Mouse (Mus musculus) hindbrain, embryonic 14.5 days (tissue): ENCODE results near the gene Popdc2. TPM values are rescaled to one million over a fixed set of nuclear protein-coding genes. Genes with fewer than 3 reads are reported as not detected.

Experiments
- ATAC-seq: fragments of 200-750 bp; cut with Nextera tagmentation; 2 replicates; pipeline ENCODE4 v1.8.0; 2017; ENCODE audit warnings: moderate number of reproducible peaks, mild to moderate bottlenecking, moderate TSS enrichment, moderate library complexity; ENCODE audit not compliant: low FRiP score
- DNase-seq: peaks from one replicate; pipeline ENCODE4 v3.0.0-alpha.2; 2015; ENCODE audit warnings: low spot score
- H3K27ac ChIP-seq: fragments of 300-500 bp; sonication (generic); 2 replicates; pipeline ENCODE4 v1.5.1; 2014; ENCODE audit warnings: mild to moderate bottlenecking, moderate library complexity
- H3K27me3 ChIP-seq: fragments of 300-500 bp; sonication (generic); 2 replicates; pipeline ENCODE4 v1.6.1; 2014; ENCODE audit warnings: mild to moderate bottlenecking, low read length, mixed read lengths; ENCODE audit not compliant: control insufficient read depth, insufficient read depth
- H3K36me3 ChIP-seq: fragments of 300-500 bp; sonication (generic); replicated peaks from 2 replicates; pipeline ENCODE4 v1.6.1; 2014; ENCODE audit not compliant: control insufficient read depth, insufficient read depth
- H3K4me1 ChIP-seq: fragments of 300-500 bp; sonication (generic); replicated peaks from 2 replicates; pipeline ENCODE4 v1.6.1; 2014; ENCODE audit warnings: antibody characterized with exemption, low read length, mixed read lengths; ENCODE audit not compliant: control insufficient read depth, insufficient read depth
- H3K4me2 ChIP-seq: fragments of 300-500 bp; sonication (generic); replicated peaks from 2 replicates; pipeline ENCODE4 v1.6.1; 2014; ENCODE audit warnings: mild to moderate bottlenecking, moderate library complexity
- H3K4me3 ChIP-seq: fragments of 300-500 bp; sonication (generic); replicated peaks from 2 replicates; pipeline ENCODE4 v1.5.1; 2014; ENCODE audit warnings: mild to moderate bottlenecking, low read length
- H3K9ac ChIP-seq: fragments of 300-500 bp; sonication (generic); 2 replicates; pipeline ENCODE4 v1.6.1; 2014
- H3K9me3 ChIP-seq: fragments of 300-500 bp; sonication (generic); 2 replicates; pipeline ENCODE4 v1.6.1; 2016; ENCODE audit warnings: low read length; ENCODE audit not compliant: control insufficient read depth
- WGBS: fragments of 180-500 bp; shearing (Covaris S2); extraction: QIAGEN DNeasy Blood & Tissue Kit; methylation state at CpG from one replicate; pipeline ENCODE4 v1.1.7; 2014; 5-methylcytosine and 5-hydroxymethylcytosine counted together
- polyA plus RNA-seq: library from polyadenylated mRNA; unstranded; fragments of >200 nt; fragmentation: Nextera tagmentation; extraction: Ambion mirVana; gene quantifications from 2 replicates; pipeline ENCODE4 v1.2.1, GENCODE M21; 2014

Gene Popdc2
- polyA plus RNA-seq, 1 experiment from 2014 or later = 0.24 TPM

GRCm38 (mm10) chr16:38363256-38363595 lies 1.2 kb downstream of the Popdc2 start:
- no peak overlapping the region for H3K27ac ChIP-seq
- DNase-seq (no peak), ATAC-seq (no peak)

GRCm38 (mm10) chr16:38363657-38364056 lies 1.6 kb downstream of the Popdc2 start:
- DNase-seq (no peak), ATAC-seq (no peak)
- no peaks in the 10 kb centered on the region for H3K4me1 ChIP-seq
- no peak overlapping the region for H3K27ac ChIP-seq
- no peaks in the 10 kb centered on the region for H3K27me3 ChIP-seq
- no peaks in the 10 kb centered on the region for H3K36me3 ChIP-seq
- 91% methylated on average over 7 of the region's 7 CpGs for WGBS
- no peak overlapping the region for H3K9ac ChIP-seq
- H3K4me2 ChIP-seq = no peak overlapping the region
- no peaks in the 10 kb centered on the region for H3K9me3 ChIP-seq
- no peak overlapping the region for H3K4me3 ChIP-seq

More at GRCm38 (mm10) chr16:38363256-38363595, 1.2 kb downstream of the Popdc2 start:
- no peaks in the 10 kb centered on the region for H3K4me1 ChIP-seq
- H3K4me2 ChIP-seq = no peak overlapping the region
- 89% methylated on average over 3 of the region's 3 CpGs for WGBS
- no peaks in the 10 kb centered on the region for H3K27me3 ChIP-seq
- H3K9ac ChIP-seq = no peak overlapping the region
- H3K36me3 ChIP-seq = no peaks in the 10 kb centered on the region
- H3K9me3 ChIP-seq = no peaks in the 10 kb centered on the region
- H3K4me3 ChIP-seq = no peak overlapping the region

GRCm38 (mm10) chr16:38365390-38365789 lies 3.4 kb downstream of the Popdc2 start:
- H3K4me3 ChIP-seq = no peak overlapping the region
- 88% methylated on average over 10 of the region's 10 CpGs for WGBS
- ATAC-seq (no peak), DNase-seq (no peak)
- no peak overlapping the region for H3K27ac ChIP-seq
- H3K4me2 ChIP-seq = no peak overlapping the region
- no peaks in the 10 kb centered on the region for H3K36me3 ChIP-seq
- no peaks in the 10 kb centered on the region for H3K4me1 ChIP-seq
- H3K9me3 ChIP-seq = no peaks in the 10 kb centered on the region
- no peaks in the 10 kb centered on the region for H3K27me3 ChIP-seq
- H3K9ac ChIP-seq = no peak overlapping the region

GRCm38 (mm10) chr16:38366231-38366630 lies 4.2 kb downstream of the Popdc2 start:
- 86% methylated on average over 4 of the region's 4 CpGs for WGBS
- Histone ChIP-seq H3K27ac (no peak overlapping the region), H3K4me3 (no peak overlapping the region), H3K36me3 (no peaks in the 10 kb centered on the region), H3K4me2 (no peak overlapping the region), H3K4me1 (no peaks in the 10 kb centered on the region), H3K9ac (no peak overlapping the region), H3K9me3 (no peaks in the 10 kb centered on the region), H3K27me3 (no peaks in the 10 kb centered on the region)
- no peak for DNase-seq
- no peak for ATAC-seq

- Histone ChIP-seq H3K27ac (no peak overlapping the region), H3K4me2 (no peak overlapping the region), H3K4me1 (no peaks in the 10 kb centered on the region), H3K27me3 (no peaks in the 10 kb centered on the region), H3K36me3 (no peaks in the 10 kb centered on the region), H3K9ac (no peak overlapping the region), H3K4me3 (no peak overlapping the region), H3K9me3 (no peaks in the 10 kb centered on the region)
- WGBS = 58% methylated on average over 10 of the region's 10 CpGs
- ATAC-seq (no peak), DNase-seq (no peak)
Observed at GRCm38 (mm10) chr16:38368336-38368735, 6.3 kb downstream of the Popdc2 start.

GRCm38 (mm10) chr16:38369000-38369399 lies 7.0 kb downstream of the Popdc2 start:
- ATAC-seq (no peak), DNase-seq (no peak)
- H3K4me3 ChIP-seq = no peak overlapping the region
- no peak overlapping the region for H3K4me2 ChIP-seq
- no peaks in the 10 kb centered on the region for H3K9me3 ChIP-seq
- no peak overlapping the region for H3K27ac ChIP-seq
- 91% methylated on average over 7 of the region's 7 CpGs for WGBS
- no peaks in the 10 kb centered on the region for H3K36me3 ChIP-seq
- H3K9ac ChIP-seq = no peak overlapping the region
- H3K4me1 ChIP-seq = no peaks in the 10 kb centered on the region
- no peaks in the 10 kb centered on the region for H3K27me3 ChIP-seq

GRCm38 (mm10) chr16:38369431-38369830 lies 7.4 kb downstream of the Popdc2 start:
- Histone ChIP-seq H3K4me1 (no peaks in the 10 kb centered on the region), H3K36me3 (no peaks in the 10 kb centered on the region), H3K9ac (no peak overlapping the region), H3K27ac (no peak overlapping the region), H3K9me3 (no peaks in the 10 kb centered on the region), H3K4me2 (no peak overlapping the region), H3K27me3 (no peaks in the 10 kb centered on the region), H3K4me3 (no peak overlapping the region)
- DNase-seq (no peak), ATAC-seq (no peak)
- WGBS = 90% methylated on average over 8 of the region's 8 CpGs

GRCm38 (mm10) chr16:38369992-38370484 lies 8.0 kb downstream of the Popdc2 start:
- no peaks in the 10 kb centered on the region for H3K27me3 ChIP-seq
- H3K36me3 ChIP-seq = no peaks in the 10 kb centered on the region
- no peak overlapping the region for H3K9ac ChIP-seq
- no peak overlapping the region for H3K4me3 ChIP-seq
- H3K9me3 ChIP-seq = no peaks in the 10 kb centered on the region
- DNase-seq (no peak), ATAC-seq (no peak)
- H3K4me2 ChIP-seq = no peak overlapping the region
- no peak overlapping the region for H3K27ac ChIP-seq
- no peaks in the 10 kb centered on the region for H3K4me1 ChIP-seq
- 80% methylated on average over 4 of the region's 4 CpGs for WGBS

- Histone ChIP-seq H3K27me3 (no peaks in the 10 kb centered on the region), H3K9me3 (no peaks in the 10 kb centered on the region), H3K4me2 (no peak overlapping the region), H3K27ac (no peak overlapping the region), H3K9ac (no peak overlapping the region), H3K4me1 (no peaks in the 10 kb centered on the region), H3K4me3 (no peak overlapping the region), H3K36me3 (no peaks in the 10 kb centered on the region)
- ATAC-seq (no peak), DNase-seq (no peak)
- 87% methylated on average over 8 of the region's 8 CpGs for WGBS
Observed at GRCm38 (mm10) chr16:38370633-38371374, 8.8 kb downstream of the Popdc2 start.
